Mouse (Mus musculus) midbrain, postnatal 0 days (tissue): Measurements from ENCODE around the gene Angpt4. TPM values are rescaled to one million over a fixed set of nuclear protein-coding genes. Genes with fewer than 3 reads are reported as not detected.

Experiments
- ATAC-seq: fragments of 200-750 bp; cut with Nextera tagmentation; 2 replicates; pipeline ENCODE4 v1.8.0; 2017; ENCODE audit warnings: moderate number of reproducible peaks, mild to moderate bottlenecking, moderate TSS enrichment, moderate library complexity; ENCODE audit not compliant: low FRiP score
- DNase-seq: peaks from one replicate; pipeline ENCODE4 v3.0.0-alpha.2; 2015; ENCODE audit warnings: low spot score
- H3K27ac ChIP-seq: fragments of 300-500 bp; sonication (generic); 2 replicates; pipeline ENCODE4 v1.5.1; 2014; ENCODE audit warnings: low read depth, mild to moderate bottlenecking, low read length, mixed read lengths
- H3K27me3 ChIP-seq: fragments of 300-500 bp; sonication (generic); 2 replicates; pipeline ENCODE4 v1.6.1; 2014; ENCODE audit warnings: low read length, control low read depth, mixed read lengths; ENCODE audit not compliant: insufficient read depth
- H3K36me3 ChIP-seq: fragments of 300-500 bp; sonication (generic); 2 replicates; pipeline ENCODE4 v1.6.1; 2014; ENCODE audit warnings: low read length, control low read depth, mixed read lengths; ENCODE audit not compliant: insufficient read depth
- H3K4me1 ChIP-seq: fragments of 300-500 bp; sonication (generic); 2 replicates; pipeline ENCODE4 v1.6.1; 2014; ENCODE audit warnings: mild to moderate bottlenecking, control low read depth, antibody characterized with exemption, low read length, mixed read lengths; ENCODE audit not compliant: insufficient read depth
- H3K4me2 ChIP-seq: fragments of 300-500 bp; sonication (generic); 2 replicates; pipeline ENCODE4 v1.6.1; 2014; ENCODE audit warnings: low read depth, mild to moderate bottlenecking, low read length, mixed read lengths; ENCODE audit not compliant: poor library complexity, severe bottlenecking
- H3K4me3 ChIP-seq: fragments of 300-500 bp; sonication (generic); 2 replicates; pipeline ENCODE4 v1.5.1; 2014; ENCODE audit warnings: low read depth, mild to moderate bottlenecking, low read length, moderate library complexity
- H3K9ac ChIP-seq: fragments of 300-500 bp; sonication (generic); replicated peaks from 2 replicates; pipeline ENCODE4 v1.6.1; 2014; ENCODE audit warnings: mild to moderate bottlenecking, low read length, moderate library complexity, mixed read lengths; ENCODE audit not compliant: poor library complexity, severe bottlenecking
- H3K9me3 ChIP-seq: fragments of 300-500 bp; sonication (generic); 2 replicates; pipeline ENCODE4 v1.6.1; 2016; ENCODE audit warnings: low read length, control low read depth
- CTCF ChIP-seq: IDR thresholded peaks from 2 replicates; pipeline ENCODE4 v1.5.1; 2016; ENCODE audit warnings: antibody characterized with exemption, mild to moderate bottlenecking
- WGBS: fragments of 180-500 bp; shearing (Covaris S2); extraction: QIAGEN DNeasy Blood & Tissue Kit; methylation state at CpG from one replicate; pipeline ENCODE4 v1.1.7; 2014; 5-methylcytosine and 5-hydroxymethylcytosine counted together
- polyA plus RNA-seq: library from polyadenylated mRNA; unstranded; fragments of >200 nt; fragmentation: Nextera tagmentation; extraction: Ambion mirVana; gene quantifications from 2 replicates; pipeline ENCODE4 v1.2.1, GENCODE M21; 2015
- total RNA-seq: library from RNA; depleted of rRNA; stranded (reverse); fragments of >200 nt; gene quantifications from 2 replicates; pipeline ENCODE4 v1.2.3, GENCODE M21; 2014

The Angpt4 gene
- total and polyA plus RNA-seq, 2 experiments from 2014 or later, result 0.25 to 0.38 TPM

GRCm38 (mm10) chr2:151944106-151944505 is 33.1 kb downstream of the Angpt4 start:
- Histone ChIP-seq H3K4me1 (peaks cover 8% of the 10 kb centered on the region; the same call in 1 of the 2 replicates), H3K4me3 (no peak overlapping the region), H3K4me2 (no peak overlapping the region), H3K9me3 (no peaks in the 10 kb centered on the region), H3K9ac (no peak overlapping the region), H3K36me3 (no peaks in the 10 kb centered on the region), H3K27ac (no peak overlapping the region), H3K27me3 (no peaks in the 10 kb centered on the region)
- no peak for TF ChIP-seq CTCF
- no peak for DNase-seq
- 67% methylated on average over 2 of the region's 2 CpGs for WGBS
- no peak for ATAC-seq

GRCm38 (mm10) chr2:151947617-151948016 is 36.6 kb downstream of the Angpt4 start:
- TF ChIP-seq CTCF, result no peak
- H3K36me3 ChIP-seq, result no peaks in the 10 kb centered on the region
- WGBS, result 85% methylated on average over 2 of the region's 2 CpGs
- no peak overlapping the region for H3K4me3 ChIP-seq
- no peaks in the 10 kb centered on the region for H3K27me3 ChIP-seq
- H3K9ac ChIP-seq, result no peak overlapping the region
- H3K4me2 ChIP-seq, result no peak overlapping the region
- no peak for ATAC-seq
- peaks cover 12% of the 10 kb centered on the region; the same call in 1 of the 2 replicates for H3K4me1 ChIP-seq
- no peak for DNase-seq
- H3K9me3 ChIP-seq, result no peaks in the 10 kb centered on the region
- H3K27ac ChIP-seq, result no peak overlapping the region

- TF ChIP-seq CTCF, result no peak
- H3K36me3 ChIP-seq, result no peaks in the 10 kb centered on the region
- ATAC-seq (no peak), DNase-seq (no peak)
- no peaks in the 10 kb centered on the region for H3K27me3 ChIP-seq
- no peak overlapping the region for H3K4me2 ChIP-seq
- 80% methylated on average over 7 of the region's 7 CpGs for WGBS
- no peaks in the 10 kb centered on the region for H3K9me3 ChIP-seq
- H3K4me1 ChIP-seq, result peaks cover 12% of the 10 kb centered on the region; the same call in 1 of the 2 replicates
- no peak overlapping the region for H3K4me3 ChIP-seq
- no peak overlapping the region for H3K27ac ChIP-seq
- H3K9ac ChIP-seq, result no peak overlapping the region
Measured at GRCm38 (mm10) chr2:151948311-151948710, 37.3 kb downstream of the Angpt4 start.

- Histone ChIP-seq H3K9me3 (no peaks in the 10 kb centered on the region), H3K4me3 (no peak overlapping the region), H3K4me2 (no peak overlapping the region), H3K27me3 (no peaks in the 10 kb centered on the region), H3K36me3 (no peaks in the 10 kb centered on the region), H3K4me1 (peaks cover 12% of the 10 kb centered on the region; the same call in 1 of the 2 replicates), H3K27ac (peak overlapping the region; percentile 52), H3K9ac (no peak overlapping the region)
- no peak for TF ChIP-seq CTCF
- 22% methylated on average over 2 of the region's 2 CpGs for WGBS
- ATAC-seq (peak; percentile 79), DNase-seq (peak; percentile 63)
Measured at GRCm38 (mm10) chr2:151949082-151949774, 38.2 kb downstream of the Angpt4 start.

- Histone ChIP-seq H3K9me3 (no peaks in the 10 kb centered on the region), H3K27me3 (no peaks in the 10 kb centered on the region), H3K4me2 (no peak overlapping the region), H3K36me3 (no peaks in the 10 kb centered on the region), H3K4me3 (no peak overlapping the region), H3K27ac (no peak overlapping the region), H3K9ac (no peak overlapping the region), H3K4me1 (peaks cover 9% of the 10 kb centered on the region; the same call in 1 of the 2 replicates)
- WGBS, result 83% methylated on average over 8 of the region's 8 CpGs
- no peak for TF ChIP-seq CTCF
- no peak for ATAC-seq
- no peak for DNase-seq
Measured at GRCm38 (mm10) chr2:151953665-151954064, 42.7 kb downstream of the Angpt4 start.

GRCm38 (mm10) chr2:151956500-151957137 is 45.6 kb downstream of the Angpt4 start:
- no peak overlapping the region for H3K27ac ChIP-seq
- H3K36me3 ChIP-seq, result no peaks in the 10 kb centered on the region
- H3K9me3 ChIP-seq, result no peaks in the 10 kb centered on the region
- WGBS, result 56% methylated on average over 4 of the region's 4 CpGs
- ATAC-seq (no peak), DNase-seq (no peak)
- no peak overlapping the region for H3K4me3 ChIP-seq
- peaks cover 3% of the 10 kb centered on the region; the same call in 1 of the 2 replicates for H3K4me1 ChIP-seq
- TF ChIP-seq CTCF, result no peak
- no peak overlapping the region for H3K9ac ChIP-seq
- no peaks in the 10 kb centered on the region for H3K27me3 ChIP-seq
- H3K4me2 ChIP-seq, result no peak overlapping the region
